Mouse (Mus musculus) kidney, postnatal 0 days (tissue): Measurements from ENCODE around the gene Gm8909. TPM values are rescaled to one million over a fixed set of nuclear protein-coding genes. Genes with fewer than 3 reads are reported as not detected.
"Not testable (repeated sequence)": the region's sequence is repeated elsewhere in the genome, so short reads cannot be mapped to it uniquely, and the experiment has no call there.

Experiments
- ATAC-seq: fragments of 200-750 bp; cut with Nextera tagmentation; replicated peaks from 2 replicates; pipeline ENCODE4 v1.8.0; 2017; ENCODE audit warnings: low read depth, moderate number of reproducible peaks, moderate TSS enrichment, moderate library complexity; ENCODE audit not compliant: low FRiP score
- DNase-seq: peaks from one replicate; pipeline ENCODE4 v3.0.0-alpha.2; 2016; ENCODE audit warnings: low spot score
- H3K27ac ChIP-seq: fragments of 300-500 bp; sonication (generic); 2 replicates; pipeline ENCODE4 v1.5.1; 2014; ENCODE audit warnings: mild to moderate bottlenecking
- H3K27me3 ChIP-seq: fragments of 300-500 bp; sonication (generic); 2 replicates; pipeline ENCODE4 v1.6.1; 2014; ENCODE audit warnings: low read length, mixed read lengths; ENCODE audit not compliant: insufficient read depth
- H3K36me3 ChIP-seq: fragments of 300-500 bp; sonication (generic); 2 replicates; pipeline ENCODE4 v1.6.1; 2014; ENCODE audit warnings: low read length, mixed read lengths; ENCODE audit not compliant: insufficient read depth
- H3K4me1 ChIP-seq: fragments of 300-500 bp; sonication (generic); replicated peaks from 2 replicates; pipeline ENCODE4 v1.6.1; 2014; ENCODE audit warnings: antibody characterized with exemption, low read length, mixed read lengths; ENCODE audit not compliant: insufficient read depth
- H3K4me2 ChIP-seq: fragments of 300-500 bp; sonication (generic); 2 replicates; pipeline ENCODE4 v1.6.1; 2014; ENCODE audit warnings: mild to moderate bottlenecking, low read length, moderate library complexity, mixed read lengths
- H3K4me3 ChIP-seq: fragments of 300-500 bp; sonication (generic); replicated peaks from 2 replicates; pipeline ENCODE4 v1.5.1; 2014; ENCODE audit warnings: low read depth, low read length
- H3K9ac ChIP-seq: fragments of 300-500 bp; sonication (generic); 2 replicates; pipeline ENCODE4 v1.6.1; 2014; ENCODE audit warnings: low read depth, low read length
- H3K9me3 ChIP-seq: fragments of 300-500 bp; sonication (generic); replicated peaks from 2 replicates; pipeline ENCODE4 v1.6.1; 2016; ENCODE audit warnings: low read length, inconsistent platforms, mixed read lengths
- CTCF ChIP-seq: IDR thresholded peaks from 2 replicates; pipeline ENCODE4 v1.5.1; 2016; ENCODE audit warnings: antibody characterized with exemption, low read depth, mild to moderate bottlenecking, moderate library complexity
- WGBS: fragments of 180-500 bp; shearing (Covaris S2); extraction: QIAGEN DNeasy Blood & Tissue Kit; methylation state at CpG from one replicate; pipeline ENCODE4 v1.1.7; 2014; 5-methylcytosine and 5-hydroxymethylcytosine counted together
- polyA plus RNA-seq: library from polyadenylated mRNA; unstranded; fragments of >200 nt; fragmentation: Nextera tagmentation; extraction: Ambion mirVana; gene quantifications from 2 replicates; pipeline ENCODE4 v1.2.1, GENCODE M21; 2015

Gm8909 gene
- polyA plus RNA-seq, 1 experiment from 2014 or later, result not detected

- ATAC-seq, H3K9ac ChIP-seq, H3K4me1 ChIP-seq, H3K4me2 ChIP-seq, H3K36me3 ChIP-seq, H3K27ac ChIP-seq, H3K9me3 ChIP-seq, H3K4me3 ChIP-seq, DNase-seq: not testable (repeated sequence)
- peaks cover 27% of the 10 kb centered on the region for H3K27me3 ChIP-seq
- WGBS, result 71% methylated on average over 1 of the region's 1 CpGs
Measured at GRCm38 (mm10) chr17:36146937-36147336, 21.4 kb downstream of the Gm8909 start.

DNA sequence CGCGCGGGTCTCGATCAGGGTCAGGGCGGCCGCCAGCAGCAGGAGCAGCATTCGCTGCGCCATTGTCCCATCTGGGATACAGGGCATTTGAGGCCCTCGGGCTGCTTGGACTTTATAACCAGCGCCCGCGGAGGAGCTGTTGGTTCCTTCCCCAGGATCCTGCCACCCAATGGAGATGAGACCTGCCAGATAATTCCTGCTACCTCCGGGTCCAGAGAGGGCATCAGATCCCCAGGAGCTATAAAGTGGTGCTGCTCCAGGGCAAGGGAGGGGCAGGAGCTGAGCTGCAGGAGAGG is 22.5 kb downstream of the Gm8909 start:
- H3K36me3 ChIP-seq, result not testable (repeated sequence)

DNA sequence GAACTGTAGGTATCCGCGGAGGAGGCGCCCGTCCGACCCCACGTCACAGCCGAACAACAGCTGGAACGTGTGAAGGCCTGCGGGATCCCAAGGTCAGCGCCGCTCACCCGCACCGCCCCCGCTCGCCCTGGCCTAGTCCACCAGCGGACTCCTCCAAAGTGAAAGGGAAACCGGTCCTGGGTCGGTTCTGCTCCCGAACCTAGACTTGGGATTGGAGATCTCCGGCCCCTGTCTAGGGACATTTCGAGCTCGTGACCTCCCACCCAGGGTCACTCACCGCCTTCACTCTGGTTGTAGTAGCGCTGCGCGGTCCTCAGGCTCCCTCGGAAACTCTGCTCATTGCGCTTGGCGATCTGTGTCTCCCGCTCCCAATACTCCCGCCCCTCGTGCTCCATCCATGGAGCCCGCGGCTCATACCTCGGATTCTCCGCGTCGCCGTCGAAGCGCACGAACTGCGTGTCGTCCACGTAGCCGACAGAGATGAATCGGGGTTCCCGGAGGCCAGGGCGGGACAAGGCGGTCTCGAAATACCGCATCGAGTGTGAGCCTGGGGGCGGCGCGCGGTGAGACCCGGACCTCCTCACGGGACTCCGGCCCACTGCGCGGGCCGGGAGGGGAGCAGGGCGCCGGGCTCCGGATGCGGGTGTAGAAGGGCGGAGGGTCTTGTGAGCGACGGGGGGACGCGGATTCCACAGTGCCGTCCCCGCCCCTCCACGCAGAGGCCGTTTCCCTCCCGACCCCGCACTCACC is 23.1 kb downstream of the Gm8909 start:
- ATAC-seq (peak; percentile 46), DNase-seq (peak; percentile 26)
- Histone ChIP-seq H3K9me3 (no peaks in the 10 kb centered on the region), H3K4me1 (0 out of 2 replicates have a peak, but pooled peaks cover 6% of the 10 kb centered on the region), H3K27ac (no peak overlapping the region), H3K9ac (peak overlapping the region; percentile 32; the same call in 1 of the 2 replicates), H3K4me3 (peak overlapping the region; percentile 45), H3K4me2 (peak overlapping the region; percentile 59), H3K36me3 (no peaks in the 10 kb centered on the region), H3K27me3 (peaks cover 23% of the 10 kb centered on the region)
- TF ChIP-seq CTCF, result no peak
- 1% methylated on average over 75 of the region's 78 CpGs for WGBS

More for the DNA sequence above, 22.5 kb downstream of the Gm8909 start:
- H3K4me1 ChIP-seq, ATAC-seq, H3K27ac ChIP-seq, H3K9me3 ChIP-seq, H3K9ac ChIP-seq, DNase-seq: not testable (repeated sequence)
- H3K4me3 ChIP-seq, result peak overlapping the region; percentile 45
- H3K4me2 ChIP-seq, result peak overlapping the region; percentile 59
- H3K27me3 ChIP-seq, result peaks cover 23% of the 10 kb centered on the region
- WGBS, result 2% methylated on average over 8 of the region's 13 CpGs

DNA sequence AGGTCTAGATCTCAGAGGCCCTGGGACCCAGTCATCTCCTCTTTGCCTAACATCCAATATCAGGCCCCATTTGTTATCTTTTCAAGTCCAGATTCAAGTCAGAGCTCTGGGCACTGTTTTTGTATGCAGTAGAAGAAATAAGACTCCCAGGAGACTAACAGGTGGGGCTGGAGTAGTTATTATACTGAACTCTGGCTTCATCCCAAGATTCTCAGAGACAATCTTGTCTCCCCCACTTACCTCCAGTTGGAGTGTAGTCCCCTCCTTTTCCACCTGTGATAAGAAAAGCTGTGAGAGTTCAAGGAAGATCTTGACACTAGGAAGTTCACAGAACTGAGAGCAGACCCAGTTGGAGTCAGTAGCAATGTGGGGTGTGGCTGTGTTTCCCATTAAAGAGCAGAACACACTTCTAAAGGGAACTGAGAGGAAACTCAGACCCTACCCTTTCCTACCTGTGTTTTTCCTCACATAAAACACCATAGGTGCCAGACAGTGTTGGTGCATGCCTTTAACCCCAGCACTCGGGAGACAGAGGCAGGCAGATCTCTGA is 32.0 kb downstream of the Gm8909 start:
- H3K27me3 ChIP-seq, H3K36me3 ChIP-seq, H3K9me3 ChIP-seq, H3K4me3 ChIP-seq, H3K4me2 ChIP-seq, H3K27ac ChIP-seq, H3K9ac ChIP-seq, DNase-seq, H3K4me1 ChIP-seq, ATAC-seq: not testable (repeated sequence)
- 62% methylated on average over 1 of the region's 1 CpGs for WGBS

GRCm38 (mm10) chr17:36135421-36136231 is 32.7 kb downstream of the Gm8909 start:
- ATAC-seq, H3K9ac ChIP-seq, H3K36me3 ChIP-seq, H3K4me2 ChIP-seq, DNase-seq, H3K27me3 ChIP-seq, H3K4me3 ChIP-seq, H3K27ac ChIP-seq, H3K4me1 ChIP-seq, H3K9me3 ChIP-seq: not testable (repeated sequence)

DNA sequence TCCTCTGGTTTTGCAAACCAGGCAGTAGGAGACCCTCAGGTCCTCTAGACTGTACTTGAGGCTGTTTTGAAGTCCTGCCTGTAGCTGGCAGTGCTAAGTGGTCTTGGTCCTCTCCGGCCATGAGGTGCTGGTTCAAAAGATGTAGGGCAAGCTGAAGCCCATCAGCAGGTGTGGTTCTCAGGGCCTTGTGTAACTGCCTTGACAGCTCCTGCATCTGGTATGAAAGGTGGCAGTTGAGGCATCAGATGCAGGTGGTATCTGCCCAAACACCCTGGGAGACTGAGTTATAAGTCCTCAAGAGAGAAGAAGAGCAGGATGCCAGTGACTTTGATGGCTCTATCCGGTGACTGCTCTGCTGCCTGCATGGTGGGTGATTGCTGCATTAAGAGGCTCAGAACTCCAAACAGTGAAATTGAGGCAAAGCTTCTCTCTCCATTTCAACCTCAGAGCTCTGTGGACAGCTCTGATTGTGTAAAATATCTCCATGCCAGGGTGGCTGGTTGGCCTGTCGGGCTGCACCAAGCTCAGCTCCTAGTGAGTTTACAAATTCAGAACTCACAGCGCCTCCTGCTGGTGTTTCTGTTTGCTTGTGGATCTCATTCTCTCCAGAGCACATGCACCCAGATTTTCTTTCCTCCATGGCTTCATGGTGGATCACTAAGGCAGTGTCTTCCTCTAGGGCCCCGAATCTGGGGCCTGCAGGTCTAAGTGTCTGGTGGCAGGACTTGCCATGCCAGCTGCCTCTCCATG is 36.6 kb downstream of the Gm8909 start:
- H3K4me1 ChIP-seq, result no peaks in the 10 kb centered on the region
- no peak for DNase-seq
- no peaks in the 10 kb centered on the region for H3K27me3 ChIP-seq
- 65% methylated on average over 5 of the region's 5 CpGs for WGBS
- ATAC-seq, result no peak
- TF ChIP-seq CTCF, result no peak
- H3K4me2 ChIP-seq, result no peak overlapping the region
- H3K9me3 ChIP-seq, result no peaks in the 10 kb centered on the region
- no peak overlapping the region for H3K4me3 ChIP-seq
- no peak overlapping the region for H3K9ac ChIP-seq
- no peaks in the 10 kb centered on the region for H3K36me3 ChIP-seq
- H3K27ac ChIP-seq, result no peak overlapping the region

DNA sequence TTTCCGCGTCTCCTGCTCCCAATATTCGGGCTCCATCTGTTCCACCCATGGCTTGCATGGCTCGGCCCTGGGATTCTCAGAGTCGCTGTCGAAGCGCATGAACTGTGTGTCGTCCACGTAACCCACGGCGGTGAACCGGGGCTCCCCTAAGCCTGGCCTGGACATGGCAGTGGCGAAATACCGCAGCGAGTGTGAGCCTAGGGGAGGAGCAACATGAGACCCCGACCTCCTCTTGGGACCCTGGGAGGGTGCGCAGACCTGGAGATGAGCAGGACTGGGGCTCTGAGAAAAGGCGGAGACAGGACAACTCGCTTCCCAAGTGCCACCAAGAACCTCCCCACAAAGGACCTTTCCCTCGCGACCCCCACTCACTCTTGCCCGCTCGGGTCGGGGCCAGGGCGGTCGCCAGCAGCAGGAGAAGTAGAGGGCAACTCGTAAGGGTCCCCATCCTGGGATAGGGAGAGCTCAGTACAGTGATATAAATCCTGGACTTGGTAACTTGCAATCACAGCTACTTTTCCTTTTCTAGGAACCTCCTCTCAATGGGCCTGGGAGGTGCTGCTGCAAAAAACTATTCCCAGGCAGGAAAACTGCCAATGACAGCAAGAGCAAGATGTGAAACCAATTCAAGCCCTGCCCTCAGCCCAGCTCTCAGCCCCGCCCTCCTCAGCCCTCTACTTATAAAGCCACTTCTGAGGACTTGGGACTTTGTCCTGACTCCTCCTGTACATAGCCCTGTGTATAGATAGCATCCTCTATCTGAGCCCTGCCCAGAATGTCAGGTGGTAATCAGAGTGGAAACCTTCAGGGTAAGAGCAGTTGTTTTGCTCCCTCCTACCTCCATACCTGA is 39.1 kb downstream of the Gm8909 start, which contains the start of gene Gm7030:
TSS of gene Gm7030 (minus strand) at position 458 of the 850 bp plus-strand sequence.
- DNase-seq, H3K27me3 ChIP-seq, H3K9ac ChIP-seq, H3K4me1 ChIP-seq, H3K36me3 ChIP-seq, ATAC-seq, H3K27ac ChIP-seq, H3K9me3 ChIP-seq, H3K4me3 ChIP-seq, H3K4me2 ChIP-seq: not testable (repeated sequence)
- WGBS, result 16% methylated on average over 24 of the region's 28 CpGs

- not testable (repeated sequence) for H3K9ac ChIP-seq, H3K4me3 ChIP-seq, H3K9me3 ChIP-seq, H3K4me1 ChIP-seq, ATAC-seq, H3K27me3 ChIP-seq, H3K27ac ChIP-seq, H3K4me2 ChIP-seq, DNase-seq, H3K36me3 ChIP-seq
- 56% methylated on average over 10 of the region's 13 CpGs for WGBS
Measured at GRCm38 (mm10) chr17:36128525-36128924, 39.8 kb downstream of the Gm8909 start.
